Mouse (Mus musculus) cerebellum, adult 8-10 months (tissue): ENCODE data around the gene Dysf.

Experiments used
- DNase-seq: peaks from one replicate; pipeline ENCODE4 v3.0.0; 2022

Gene Dysf

GRCm38 (mm10) chr6:84124609-84125008, 116.2 kb downstream of the Dysf start:
- DNase-seq, result no peak

- DNase-seq, result no peak
Observed at GRCm38 (mm10) chr6:84125101-84125500, 116.7 kb downstream of the Dysf start.

GRCm38 (mm10) chr6:84128229-84128628, 119.8 kb downstream of the Dysf start:
- DNase-seq, result no peak

GRCm38 (mm10) chr6:84130867-84131266, 122.5 kb downstream of the Dysf start:
- no peak for DNase-seq

- no peak for DNase-seq
Observed at GRCm38 (mm10) chr6:84131539-84131938, 123.1 kb downstream of the Dysf start.

GRCm38 (mm10) chr6:84133053-84133452, 124.7 kb downstream of the Dysf start:
- DNase-seq, result no peak

- DNase-seq, result no peak
Observed at GRCm38 (mm10) chr6:84133996-84134721, 125.8 kb downstream of the Dysf start.

- DNase-seq, result peak; percentile 82
Observed at GRCm38 (mm10) chr6:84134722-84135394, 126.5 kb downstream of the Dysf start.

- peak; percentile 50 for DNase-seq
Observed at GRCm38 (mm10) chr6:84135709-84136108, 127.3 kb downstream of the Dysf start.

GRCm38 (mm10) chr6:84136345-84136744, 128.0 kb downstream of the Dysf start:
- DNase-seq, result no peak

- peak; percentile 72 for DNase-seq
Observed at GRCm38 (mm10) chr6:84139932-84140331, 131.5 kb downstream of the Dysf start.

GRCm38 (mm10) chr6:84142481-84142880, 134.1 kb downstream of the Dysf start:
- DNase-seq, result no peak

GRCm38 (mm10) chr6:84143328-84143727, 134.9 kb downstream of the Dysf start:
- no peak for DNase-seq

- no peak for DNase-seq
Observed at GRCm38 (mm10) chr6:84144393-84144792, 136.0 kb downstream of the Dysf start.

- DNase-seq, result no peak
Observed at GRCm38 (mm10) chr6:84147206-84148004, 139.0 kb downstream of the Dysf start.

GRCm38 (mm10) chr6:84148470-84148869, 140.1 kb downstream of the Dysf start:
- no peak for DNase-seq

GRCm38 (mm10) chr6:84154508-84154907, 146.1 kb downstream of the Dysf start:
- no peak for DNase-seq

GRCm38 (mm10) chr6:84155765-84156164, 147.4 kb downstream of the Dysf start:
- no peak for DNase-seq

- no peak for DNase-seq
Observed at GRCm38 (mm10) chr6:84156481-84157025, 148.2 kb downstream of the Dysf start.

- no peak for DNase-seq
Observed at GRCm38 (mm10) chr6:84159046-84159445, 150.7 kb downstream of the Dysf start.

GRCm38 (mm10) chr6:84167612-84168011, 159.2 kb downstream of the Dysf start:
- DNase-seq, result no peak

- no peak for DNase-seq
Observed at GRCm38 (mm10) chr6:84168571-84168970, 160.2 kb downstream of the Dysf start.

- no peak for DNase-seq
Observed at GRCm38 (mm10) chr6:84173626-84174025, 165.2 kb downstream of the Dysf start.
